Mouse (Mus musculus) heart, postnatal 14 days (tissue): Measurements from ENCODE around the gene Hoxd12. TPM values are rescaled to one million over a fixed set of nuclear protein-coding genes. Genes with fewer than 3 reads are reported as not detected.

Experiments
- DNase-seq, 2 experiments: peaks; one replicate each; pipeline ENCODE4 v3.0.0; 2021 to 2022
- intact Hi-C: fragments of 180-260 bp; cut with DNase I; formaldehyde crosslinking; loops from one replicate; pipeline ENCODE4 v1.15.1; 2025
- microRNA-seq, 2 experiments: library from miRNA; unstranded; fragments of <30 nt; microRNA quantifications; one replicate each; pipeline ENCODE4 v1.2.0; 2021 to 2022
- total RNA-seq, 2 experiments: library from RNA; stranded (reverse); gene quantifications; 2 replicates each; pipeline ENCODE4 v1.2.3; 2021

The Hoxd12 gene
- total RNA-seq, 2 experiments from 2014 or later: not detected

- DNase-seq: peak; percentile 87 to 95
- intact Hi-C loops: loop anchor here (1.0 to 2.0 kb wide), 3 partner anchors 249 to 423 kb away; no protein-coding TSS in a partner anchor
Measured at GRCm38 (mm10) chr2:74715504-74716241, 40.9 kb downstream of the Hoxd12 start.

GRCm38 (mm10) chr2:74720384-74720783 lies 45.6 kb downstream of the Hoxd12 start:
- no peak for DNase-seq
- intact Hi-C loops: no loop called here

- intact Hi-C loops: no loop called here
- DNase-seq: no peak
Measured at GRCm38 (mm10) chr2:74720955-74721491, 46.2 kb downstream of the Hoxd12 start.

GRCm38 (mm10) chr2:74721882-74722281 lies 47.1 kb downstream of the Hoxd12 start:
- no peak for DNase-seq
- intact Hi-C loops: no loop called here

GRCm38 (mm10) chr2:74722949-74723348 lies 48.1 kb downstream of the Hoxd12 start:
- DNase-seq: no peak

GRCm38 (mm10) chr2:74724244-74725015 lies 49.6 kb downstream of the Hoxd12 start:
- DNase-seq: no peak
- intact Hi-C loops: no loop called here

More at GRCm38 (mm10) chr2:74722949-74723348, 48.1 kb downstream of the Hoxd12 start:
- intact Hi-C loops: no loop called here

- intact Hi-C loops: no loop called here
- no peak for DNase-seq
Measured at GRCm38 (mm10) chr2:74725171-74725570, 50.4 kb downstream of the Hoxd12 start.

- intact Hi-C loops: no loop called here
Measured at GRCm38 (mm10) chr2:74726551-74726950, 51.7 kb downstream of the Hoxd12 start, which contains the start of gene Gm28230. TSS of gene Gm28230 (plus strand) at chr2:74726728.

GRCm38 (mm10) chr2:74726973-74727639 lies 52.3 kb downstream of the Hoxd12 start:
- intact Hi-C loops: no loop called here

More at GRCm38 (mm10) chr2:74726551-74726950, 51.7 kb downstream of the Hoxd12 start, which contains the start of gene Gm28230:
- DNase-seq: no peak

More at GRCm38 (mm10) chr2:74726973-74727639, 52.3 kb downstream of the Hoxd12 start:
- DNase-seq: no peak

Small RNA genes lying within 50 kb of the gene (microRNA-seq; reads per million reads assigned to microRNA genes)
- gene Gm44463 (0 reads per million in 2 experiments), gene Mir10b (7.8 to 697 reads per million in 2 experiments)

Other genes with a start within 250 kb of the Hoxd12 start
- gene Lnpk, start 95.6 kb upstream of the Hoxd12 start, total RNA-seq: 10 to 100 TPM; 16.8 to 18.8 TPM
- not detected for gene Evx2, start 15.5 kb upstream of the Hoxd12 start, total RNA-seq
- gene Hoxd13, start 6.7 kb upstream of the Hoxd12 start, total RNA-seq: not detected
- not detected for gene Hoxd11, start 4.5 kb downstream of the Hoxd12 start, total RNA-seq
- gene Hoxd10, start 16.9 kb downstream of the Hoxd12 start, total RNA-seq: under 1 TPM in 1 of 2 experiments, not detected in 1; 0.14 TPM
- gene Hoxd9, start 22.7 kb downstream of the Hoxd12 start, total RNA-seq: under 1 TPM; 0.12 to 0.24 TPM
- gene Hoxd8, start 29.6 kb downstream of the Hoxd12 start, total RNA-seq: 1 to 10 TPM; 1.5 to 1.6 TPM
- not detected for gene Hoxd3, start 36.9 kb downstream of the Hoxd12 start, total RNA-seq
- gene Hoxd4, start 36.9 kb downstream of the Hoxd12 start, total RNA-seq: under 1 TPM; 0.36 to 0.51 TPM
- gene Gm28230, start 51.7 kb downstream of the Hoxd12 start, total RNA-seq: under 1 TPM in 1 of 2 experiments, not detected in 1; 0.07 TPM
- not detected for gene Hoxd1, start 88.0 kb downstream of the Hoxd12 start, total RNA-seq
- gene Mtx2, start 150.8 kb downstream of the Hoxd12 start, total RNA-seq: 100 to 1,000 TPM; 104 to 121 TPM